Mouse (Mus musculus) heart, embryonic 14.5 days (tissue): ENCODE results near the gene Arhgap23. TPM values are rescaled to one million over a fixed set of nuclear protein-coding genes. Genes with fewer than 3 reads are reported as not detected.

Source experiments
- ATAC-seq: fragments of 200-750 bp; cut with Nextera tagmentation; 2 replicates; pipeline ENCODE4 v1.8.0; 2017; ENCODE audit warnings: low read depth, moderate TSS enrichment; ENCODE audit not compliant: insufficient number of reproducible peaks, insufficient read depth, low FRiP score
- H3K27ac ChIP-seq, 2 experiments: fragments of 200-500 bp in 1 of 2; fragments of 300-500 bp in 1 of 2; sonication (generic) in 1 of 2; replicated peaks in 1 of 2; 2 replicates each; pipeline ENCODE4 v1.5.1; 2012 to 2014; ENCODE audit warnings: low read depth in 2 of 2, low read length in 2 of 2, control low read depth in 1 of 2, mild to moderate bottlenecking in 1 of 2, mixed read lengths in 1 of 2; ENCODE audit not compliant: control insufficient read depth in 1 of 2, insufficient read depth in 1 of 2
- H3K27me3 ChIP-seq: fragments of 300-500 bp; sonication (generic); 2 replicates; pipeline ENCODE4 v1.6.1; 2014; ENCODE audit warnings: mild to moderate bottlenecking, low read length, control low read depth; ENCODE audit not compliant: control insufficient read depth, insufficient read depth
- H3K36me3 ChIP-seq: fragments of 300-500 bp; sonication (generic); 2 replicates; pipeline ENCODE4 v1.6.1; 2014; ENCODE audit warnings: mild to moderate bottlenecking, control low read depth, low read length, mixed read lengths; ENCODE audit not compliant: control insufficient read depth, insufficient read depth
- H3K4me1 ChIP-seq, 2 experiments: fragments of 200-500 bp in 1 of 2; fragments of 300-500 bp in 1 of 2; sonication (generic) in 1 of 2; 2 replicates each; pipeline ENCODE4 v1.6.1; 2012 to 2014; ENCODE audit warnings: low read length in 2 of 2, control low read depth in 1 of 2, mixed read lengths in 1 of 2; ENCODE audit not compliant: control insufficient read depth in 2 of 2, insufficient read depth in 2 of 2
- H3K4me2 ChIP-seq: fragments of 300-500 bp; sonication (generic); 2 replicates; pipeline ENCODE4 v1.6.1; 2014; ENCODE audit warnings: mild to moderate bottlenecking, low read length
- H3K4me3 ChIP-seq, 2 experiments: fragments of 200-500 bp in 1 of 2; fragments of 300-500 bp in 1 of 2; sonication (generic) in 1 of 2; 2 replicates each; pipeline ENCODE4 v1.5.1; 2012 to 2014; ENCODE audit warnings: low read length in 2 of 2, mild to moderate bottlenecking in 2 of 2, control low read depth in 1 of 2, low read depth in 1 of 2, moderate library complexity in 1 of 2; ENCODE audit not compliant: control insufficient read depth in 1 of 2, insufficient read depth in 1 of 2
- H3K9ac ChIP-seq: fragments of 300-500 bp; sonication (generic); 2 replicates; pipeline ENCODE4 v1.6.1; 2014; ENCODE audit warnings: mild to moderate bottlenecking, low read length
- H3K9me3 ChIP-seq: fragments of 300-500 bp; sonication (generic); 2 replicates; pipeline ENCODE4 v1.6.1; 2016; ENCODE audit warnings: low read length, control low read depth; ENCODE audit not compliant: control insufficient read depth
- WGBS: fragments of 180-500 bp; shearing (Covaris S2); extraction: QIAGEN DNeasy Blood & Tissue Kit; methylation state at CpG from one replicate; pipeline ENCODE4 v1.1.7; 2014; 5-methylcytosine and 5-hydroxymethylcytosine counted together
- polyA plus RNA-seq: library from polyadenylated mRNA; unstranded; fragments of >200 nt; fragmentation: Nextera tagmentation; extraction: Ambion mirVana; gene quantifications from 2 replicates; pipeline ENCODE4 v1.2.1, GENCODE M21; 2014

The Arhgap23 gene
- polyA plus RNA-seq, 1 experiment from 2014 or later, result 8.4 TPM

DNA sequence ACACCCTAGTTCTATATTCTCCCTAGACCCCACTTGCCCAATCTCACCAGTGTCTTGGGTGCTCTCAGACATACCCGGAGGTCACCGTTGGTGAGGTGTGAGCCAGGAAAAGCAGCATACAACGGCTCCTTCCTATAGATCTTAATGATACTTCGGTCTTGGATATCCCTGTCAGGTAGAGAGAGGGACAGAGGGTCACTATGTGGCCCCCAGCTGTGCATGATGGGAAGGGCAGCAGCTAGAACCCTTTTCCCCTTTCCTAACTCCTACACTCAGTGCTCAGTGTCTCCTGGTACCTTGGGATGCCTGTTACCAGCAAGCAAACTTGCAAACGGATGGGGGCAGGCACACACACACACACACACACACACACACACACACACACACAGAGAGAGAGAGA is 120.3 kb downstream of the Arhgap23 start:
- Histone ChIP-seq H3K9ac (no peak overlapping the region), H3K4me2 (no peak overlapping the region), H3K27me3 (peaks cover 73% of the 10 kb centered on the region), H3K36me3 (no peaks in the 10 kb centered on the region), H3K4me1 (peaks cover 5 to 33% of the 10 kb centered on the region in 2 experiments), H3K4me3 (no peak overlapping the region), H3K9me3 (no peaks in the 10 kb centered on the region), H3K27ac (no peak overlapping the region)
- no peak for ATAC-seq
- WGBS, result 50% methylated on average over 5 of the region's 5 CpGs

DNA sequence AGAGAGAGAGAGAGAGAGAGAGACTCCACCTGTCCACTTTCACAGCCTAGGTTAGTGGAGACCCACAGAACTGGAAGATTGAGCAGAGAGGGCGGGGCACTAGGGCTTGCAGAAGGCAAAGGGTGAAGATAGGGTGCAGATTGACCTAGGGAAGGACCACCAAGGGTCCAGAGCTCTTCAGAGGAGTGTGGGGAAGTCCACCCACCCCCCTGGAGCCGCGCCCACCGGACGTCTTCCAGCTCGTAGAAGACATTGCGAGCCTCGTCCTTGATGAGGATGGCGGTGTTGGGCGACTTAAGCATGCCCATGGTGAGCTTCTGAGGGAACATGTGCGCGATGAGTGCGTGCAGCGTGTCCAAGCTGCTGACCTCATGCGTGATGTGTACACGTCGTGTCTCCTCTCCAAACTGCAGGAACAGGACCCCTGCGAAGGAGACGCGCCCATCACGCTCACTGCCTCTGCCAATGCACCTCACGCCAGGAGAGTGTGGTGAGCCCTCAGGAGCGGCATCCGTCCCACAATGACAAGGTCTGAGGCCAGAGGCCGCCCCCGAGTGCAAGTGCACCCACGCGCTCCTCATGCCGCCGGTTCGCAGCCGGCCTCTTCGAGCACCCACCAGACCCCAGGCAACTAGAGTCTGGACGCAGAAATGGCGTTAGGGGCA is 120.9 kb downstream of the Arhgap23 start:
- H3K9me3 ChIP-seq, result no peaks in the 10 kb centered on the region
- no peak overlapping the region for H3K9ac ChIP-seq
- no peaks in the 10 kb centered on the region for H3K36me3 ChIP-seq
- no peak for ATAC-seq
- peak overlapping the region; percentile 76 for H3K4me2 ChIP-seq
- H3K27ac ChIP-seq, result no peak overlapping the region
- peaks cover 6 to 33% of the 10 kb centered on the region in 2 experiments for H3K4me1 ChIP-seq
- WGBS, result 9% methylated on average over 35 of the region's 35 CpGs
- H3K4me3 ChIP-seq, result peak overlapping the region; percentile 39 to 42; a peak in 3 of 4 replicates
- H3K27me3 ChIP-seq, result peaks cover 73% of the 10 kb centered on the region

DNA sequence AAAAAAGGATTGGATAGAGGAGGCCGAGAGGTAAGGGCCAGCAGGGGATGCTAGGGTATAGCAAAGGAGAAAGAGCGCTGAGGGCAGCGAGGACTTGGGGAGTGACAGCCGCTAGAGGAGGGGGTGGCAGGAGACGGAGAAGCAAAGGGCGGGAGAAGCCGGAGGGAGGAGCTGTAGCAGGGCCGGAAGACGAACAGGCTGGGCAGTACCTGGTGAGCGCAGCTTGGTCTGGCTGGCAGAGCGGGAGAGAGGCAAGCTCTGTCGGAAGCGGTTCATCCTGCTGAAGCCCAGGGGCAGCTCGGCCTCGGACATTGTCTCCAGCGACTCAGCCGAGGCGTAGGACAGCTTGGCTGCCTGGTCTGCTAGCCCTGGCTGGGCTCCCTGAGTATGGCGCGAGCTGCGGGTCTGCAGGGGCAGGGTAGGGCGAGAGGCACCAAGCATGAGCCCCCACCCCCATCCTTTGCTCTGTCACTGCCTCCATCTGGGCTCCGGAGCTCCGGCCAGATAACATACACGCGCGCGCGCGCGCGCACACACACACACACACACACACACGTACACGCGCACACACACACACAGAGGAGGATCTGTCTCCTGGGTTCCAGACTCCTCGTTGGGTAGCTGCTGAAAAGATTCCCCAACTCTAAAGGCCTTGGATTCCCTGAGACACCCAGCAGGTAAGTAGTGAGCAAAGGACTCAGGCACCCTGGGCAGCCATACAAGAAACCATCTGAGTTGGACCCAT is 121.7 kb downstream of the Arhgap23 start:
- H3K4me1 ChIP-seq, result peaks cover 6 to 31% of the 10 kb centered on the region in 2 experiments
- H3K9me3 ChIP-seq, result no peaks in the 10 kb centered on the region
- peak overlapping the region; percentile 57 for H3K9ac ChIP-seq
- peaks cover 79% of the 10 kb centered on the region for H3K27me3 ChIP-seq
- WGBS, result 1% methylated on average over 33 of the region's 36 CpGs
- H3K4me2 ChIP-seq, result peak overlapping the region; percentile 76
- no peak overlapping the region for H3K27ac ChIP-seq
- no peaks in the 10 kb centered on the region for H3K36me3 ChIP-seq
- ATAC-seq, result no peak
- H3K4me3 ChIP-seq, result peak overlapping the region; percentile 39 to 42

DNA sequence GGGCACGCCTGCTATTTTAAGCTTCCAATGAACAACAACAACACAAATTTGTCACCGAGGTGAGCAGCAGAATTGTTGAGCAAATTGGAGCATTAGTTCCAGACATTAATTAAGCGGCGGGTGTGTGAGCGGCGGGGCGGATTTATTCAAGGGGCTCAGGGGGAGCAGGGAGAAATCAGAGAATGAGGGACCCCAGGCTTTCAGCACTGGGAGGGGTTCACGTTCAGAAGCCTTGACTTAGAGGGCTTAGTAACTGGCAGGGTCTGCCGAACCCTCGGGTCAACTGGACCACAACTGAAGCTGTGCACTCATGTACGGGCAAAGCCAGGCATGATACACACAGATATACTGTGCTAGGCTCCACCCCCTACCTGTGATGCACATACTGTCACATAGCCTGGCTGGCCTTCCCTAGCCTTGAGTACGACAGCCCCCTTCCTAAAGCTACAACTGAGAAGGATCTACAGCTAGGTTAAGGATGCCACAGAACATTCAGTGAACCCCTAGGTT is 122.3 kb downstream of the Arhgap23 start:
- Histone ChIP-seq H3K36me3 (no peaks in the 10 kb centered on the region), H3K9me3 (no peaks in the 10 kb centered on the region), H3K27me3 (peaks cover 79% of the 10 kb centered on the region), H3K4me3 (peak overlapping the region in 1 of 2 experiments; percentile 42; a peak in 2 of 4 replicates), H3K9ac (no peak overlapping the region), H3K4me1 (peaks cover 6 to 26% of the 10 kb centered on the region in 2 experiments), H3K27ac (no peak overlapping the region), H3K4me2 (peak overlapping the region; percentile 76; the same call in 1 of the 2 replicates)
- no peak for ATAC-seq
- 30% methylated on average over 12 of the region's 12 CpGs for WGBS

DNA sequence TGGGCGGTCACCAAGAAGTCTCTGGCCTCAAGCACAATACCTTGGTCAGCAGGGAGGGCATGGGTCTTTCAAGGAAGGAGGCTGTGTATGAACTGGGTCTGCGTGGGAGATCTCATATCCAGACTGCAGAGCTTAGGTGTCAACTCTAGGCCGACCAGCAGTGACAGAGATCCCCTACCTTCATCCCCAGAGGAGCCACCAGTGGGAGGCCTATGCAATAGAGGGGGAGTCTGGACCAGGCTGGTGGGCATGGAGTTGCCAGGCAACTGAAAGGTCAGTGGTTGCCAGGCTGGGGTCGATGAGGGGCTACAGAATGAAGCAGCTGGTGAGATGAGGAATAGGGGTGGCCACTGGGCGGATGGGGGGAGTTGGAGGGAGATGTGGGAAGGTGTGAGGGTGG is 124.3 kb downstream of the Arhgap23 start:
- no peak for ATAC-seq
- peaks cover 3 to 17% of the 10 kb centered on the region in 2 experiments for H3K4me1 ChIP-seq
- H3K36me3 ChIP-seq, result no peaks in the 10 kb centered on the region
- H3K9ac ChIP-seq, result no peak overlapping the region
- no peak overlapping the region for H3K4me3 ChIP-seq
- WGBS, result 58% methylated on average over 5 of the region's 5 CpGs
- H3K9me3 ChIP-seq, result no peaks in the 10 kb centered on the region
- H3K27me3 ChIP-seq, result peaks cover 79% of the 10 kb centered on the region
- no peak overlapping the region for H3K27ac ChIP-seq
- H3K4me2 ChIP-seq, result no peak overlapping the region

DNA sequence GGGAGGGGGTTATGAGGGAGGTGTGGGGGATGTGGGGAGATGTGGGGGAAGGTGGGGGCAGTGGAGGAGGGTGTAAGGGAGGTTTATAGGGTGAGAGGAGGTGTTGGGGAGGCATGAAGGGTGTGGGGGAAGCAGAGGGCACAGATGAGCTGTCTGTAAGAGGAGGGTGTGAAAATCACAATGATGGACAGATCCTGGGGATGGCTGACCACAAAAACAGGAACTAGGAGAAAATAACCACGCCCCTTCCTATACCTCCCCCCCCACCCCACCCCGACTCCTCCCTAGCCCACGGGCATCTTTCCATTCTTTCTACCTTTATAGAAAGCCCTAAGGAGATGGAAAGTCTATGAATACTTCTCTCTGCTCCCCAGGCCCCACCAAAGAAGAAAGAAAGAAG is 124.8 kb downstream of the Arhgap23 start:
- no peak for ATAC-seq
- H3K4me2 ChIP-seq, result no peak overlapping the region
- no peaks in the 10 kb centered on the region for H3K9me3 ChIP-seq
- peaks cover 3 to 12% of the 10 kb centered on the region in 2 experiments; a peak in 3 of 4 replicates for H3K4me1 ChIP-seq
- H3K27ac ChIP-seq, result no peak overlapping the region
- H3K9ac ChIP-seq, result no peak overlapping the region
- peaks cover 79% of the 10 kb centered on the region for H3K27me3 ChIP-seq
- no peak overlapping the region for H3K4me3 ChIP-seq
- WGBS, result 44% methylated on average over 3 of the region's 3 CpGs
- no peaks in the 10 kb centered on the region for H3K36me3 ChIP-seq

DNA sequence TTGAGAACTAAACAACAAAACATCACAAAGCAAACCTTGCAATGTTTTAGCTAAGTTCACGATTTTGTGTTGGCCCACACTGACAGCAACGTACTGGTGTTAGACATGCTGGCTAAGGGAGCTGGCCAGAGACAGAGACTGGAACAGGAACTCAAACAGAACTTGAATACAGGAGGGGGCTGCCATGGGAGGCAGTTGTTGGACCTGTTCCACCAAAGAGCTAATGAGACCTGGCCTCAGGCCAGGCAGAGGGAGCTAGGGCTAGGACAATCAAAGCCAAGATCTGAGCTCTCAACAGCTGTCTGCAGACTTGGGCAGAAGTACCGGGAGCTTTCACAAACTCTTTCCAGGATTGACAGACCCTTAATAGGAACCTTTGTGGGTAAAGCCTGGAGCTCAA is 125.3 kb downstream of the Arhgap23 start:
- no peak overlapping the region for H3K9ac ChIP-seq
- H3K27me3 ChIP-seq, result peaks cover 79% of the 10 kb centered on the region
- no peak overlapping the region for H3K27ac ChIP-seq
- no peak overlapping the region for H3K4me3 ChIP-seq
- 37% methylated on average over 3 of the region's 3 CpGs for WGBS
- ATAC-seq, result no peak
- H3K4me2 ChIP-seq, result no peak overlapping the region
- no peaks in the 10 kb centered on the region for H3K9me3 ChIP-seq
- H3K36me3 ChIP-seq, result no peaks in the 10 kb centered on the region
- peaks cover 3 to 12% of the 10 kb centered on the region in 2 experiments; a peak in 3 of 4 replicates for H3K4me1 ChIP-seq
